Mouse (Mus musculus) midbrain, embryonic 11.5 days (tissue): ENCODE results near the gene Tspan5. TPM values are rescaled to one million over a fixed set of nuclear protein-coding genes. Genes with fewer than 3 reads are reported as not detected.

ENCODE experiments used
- ATAC-seq: fragments of 200-750 bp; cut with Nextera tagmentation; 2 replicates; pipeline ENCODE4 v1.8.0; 2017; ENCODE audit warnings: moderate TSS enrichment, moderate library complexity; ENCODE audit not compliant: low FRiP score
- DNase-seq: peaks from one replicate; pipeline ENCODE4 v3.0.0; 2015; ENCODE audit warnings: low spot score; ENCODE audit errors: missing footprints
- H3K27ac ChIP-seq: fragments of 300-500 bp; sonication (generic); 2 replicates; pipeline ENCODE4 v1.5.1; 2014; ENCODE audit warnings: low read depth, low read length
- H3K27me3 ChIP-seq: fragments of 300-500 bp; sonication (generic); 2 replicates; pipeline ENCODE4 v1.6.1; 2014; ENCODE audit warnings: mild to moderate bottlenecking, low read length, moderate library complexity, mixed read lengths; ENCODE audit not compliant: control insufficient read depth, insufficient read depth
- H3K36me3 ChIP-seq: fragments of 300-500 bp; sonication (generic); 2 replicates; pipeline ENCODE4 v1.6.1; 2014; ENCODE audit warnings: mild to moderate bottlenecking, low read length, moderate library complexity, mixed read lengths; ENCODE audit not compliant: control insufficient read depth, insufficient read depth
- H3K4me1 ChIP-seq: fragments of 300-500 bp; sonication (generic); 2 replicates; pipeline ENCODE4 v1.6.1; 2014; ENCODE audit warnings: low read length; ENCODE audit not compliant: control insufficient read depth, insufficient read depth
- H3K4me2 ChIP-seq: fragments of 300-500 bp; sonication (generic); 2 replicates; pipeline ENCODE4 v1.6.1; 2014; ENCODE audit warnings: mild to moderate bottlenecking, moderate library complexity
- H3K4me3 ChIP-seq: fragments of 300-500 bp; sonication (generic); 2 replicates; pipeline ENCODE4 v1.5.1; 2014; ENCODE audit warnings: low read depth, low read length
- H3K9ac ChIP-seq: fragments of 300-500 bp; sonication (generic); 2 replicates; pipeline ENCODE4 v1.6.1; 2014; ENCODE audit warnings: low read length
- H3K9me3 ChIP-seq: fragments of 300-500 bp; sonication (generic); 2 replicates; pipeline ENCODE4 v1.6.1; 2016; ENCODE audit warnings: low read length; ENCODE audit not compliant: control insufficient read depth
- WGBS: fragments of 180-500 bp; shearing (Covaris S2); extraction: QIAGEN DNeasy Blood & Tissue Kit; methylation state at CpG from one replicate; pipeline ENCODE4 v1.1.7; 2014; 5-methylcytosine and 5-hydroxymethylcytosine counted together
- polyA plus RNA-seq: library from polyadenylated mRNA; unstranded; fragments of >200 nt; fragmentation: Nextera tagmentation; extraction: Ambion mirVana; gene quantifications from 2 replicates; pipeline ENCODE4 v1.2.1, GENCODE M21; 2014

The Tspan5 gene
- polyA plus RNA-seq, 1 experiment from 2014 or later = 46.6 TPM

- no peak overlapping the region for H3K4me3 ChIP-seq
- DNase-seq = no peak
- no peak overlapping the region for H3K9ac ChIP-seq
- H3K4me2 ChIP-seq = no peak overlapping the region
- WGBS = 88% methylated on average over 10 of the region's 10 CpGs
- H3K4me1 ChIP-seq = no peaks in the 10 kb centered on the region
- no peak for ATAC-seq
- H3K9me3 ChIP-seq = no peaks in the 10 kb centered on the region
- H3K36me3 ChIP-seq = no peaks in the 10 kb centered on the region
- no peak overlapping the region for H3K27ac ChIP-seq
- H3K27me3 ChIP-seq = no peaks in the 10 kb centered on the region
Measured at GRCm38 (mm10) chr3:138876418-138876817, 134.4 kb downstream of the Tspan5 start.

- no peak for DNase-seq
- Histone ChIP-seq H3K27ac (no peak overlapping the region), H3K9me3 (no peaks in the 10 kb centered on the region), H3K36me3 (no peaks in the 10 kb centered on the region), H3K27me3 (no peaks in the 10 kb centered on the region), H3K4me3 (no peak overlapping the region), H3K4me2 (no peak overlapping the region), H3K4me1 (peaks cover 2% of the 10 kb centered on the region; the same call in 1 of the 2 replicates), H3K9ac (no peak overlapping the region)
- no peak for ATAC-seq
- WGBS = 94% methylated on average over 14 of the region's 14 CpGs
Measured at GRCm38 (mm10) chr3:138876931-138877361, 135.0 kb downstream of the Tspan5 start.

- Histone ChIP-seq H3K27ac (no peak overlapping the region), H3K4me2 (no peak overlapping the region), H3K36me3 (no peaks in the 10 kb centered on the region), H3K4me3 (no peak overlapping the region), H3K9me3 (no peaks in the 10 kb centered on the region), H3K9ac (no peak overlapping the region), H3K27me3 (no peaks in the 10 kb centered on the region), H3K4me1 (peaks cover 2% of the 10 kb centered on the region; the same call in 1 of the 2 replicates)
- WGBS = 78% methylated on average over 4 of the region's 4 CpGs
- DNase-seq (no peak), ATAC-seq (no peak)
Measured at GRCm38 (mm10) chr3:138877741-138878140, 135.7 kb downstream of the Tspan5 start.

- no peak overlapping the region for H3K27ac ChIP-seq
- no peaks in the 10 kb centered on the region for H3K27me3 ChIP-seq
- no peak overlapping the region for H3K9ac ChIP-seq
- H3K4me2 ChIP-seq = no peak overlapping the region
- peaks cover 2% of the 10 kb centered on the region; the same call in 1 of the 2 replicates for H3K4me1 ChIP-seq
- no peak overlapping the region for H3K4me3 ChIP-seq
- H3K36me3 ChIP-seq = no peaks in the 10 kb centered on the region
- 92% methylated on average over 11 of the region's 11 CpGs for WGBS
- ATAC-seq (peak; percentile 12; the same call in 1 of the 2 replicates), DNase-seq (no peak)
- no peaks in the 10 kb centered on the region for H3K9me3 ChIP-seq
Measured at GRCm38 (mm10) chr3:138880999-138881724, 139.2 kb downstream of the Tspan5 start.

GRCm38 (mm10) chr3:138881725-138882347, 139.8 kb downstream of the Tspan5 start:
- peaks cover 2% of the 10 kb centered on the region; the same call in 1 of the 2 replicates for H3K4me1 ChIP-seq
- 82% methylated on average over 6 of the region's 6 CpGs for WGBS
- H3K9ac ChIP-seq = no peak overlapping the region
- H3K27me3 ChIP-seq = no peaks in the 10 kb centered on the region
- DNase-seq (no peak), ATAC-seq (peak; percentile 52)
- no peaks in the 10 kb centered on the region for H3K36me3 ChIP-seq
- H3K27ac ChIP-seq = no peak overlapping the region
- H3K4me3 ChIP-seq = no peak overlapping the region
- no peak overlapping the region for H3K4me2 ChIP-seq
- H3K9me3 ChIP-seq = no peaks in the 10 kb centered on the region

GRCm38 (mm10) chr3:138886121-138886520, 144.1 kb downstream of the Tspan5 start:
- no peak overlapping the region for H3K9ac ChIP-seq
- H3K27me3 ChIP-seq = no peaks in the 10 kb centered on the region
- no peaks in the 10 kb centered on the region for H3K36me3 ChIP-seq
- H3K9me3 ChIP-seq = no peaks in the 10 kb centered on the region
- WGBS = 94% methylated on average over 5 of the region's 5 CpGs
- peaks cover 2% of the 10 kb centered on the region; the same call in 1 of the 2 replicates for H3K4me1 ChIP-seq
- no peak overlapping the region for H3K27ac ChIP-seq
- ATAC-seq = no peak
- DNase-seq = no peak
- H3K4me2 ChIP-seq = no peak overlapping the region
- H3K4me3 ChIP-seq = no peak overlapping the region

- Histone ChIP-seq H3K9me3 (no peaks in the 10 kb centered on the region), H3K9ac (no peak overlapping the region), H3K4me2 (no peak overlapping the region), H3K4me3 (no peak overlapping the region), H3K36me3 (no peaks in the 10 kb centered on the region), H3K27me3 (no peaks in the 10 kb centered on the region), H3K4me1 (peaks cover 3% of the 10 kb centered on the region), H3K27ac (no peak overlapping the region)
- WGBS = 76% methylated on average over 4 of the region's 4 CpGs
- DNase-seq (no peak), ATAC-seq (no peak)
Measured at GRCm38 (mm10) chr3:138889214-138889613, 147.2 kb downstream of the Tspan5 start.

GRCm38 (mm10) chr3:138889769-138890295, 147.8 kb downstream of the Tspan5 start:
- DNase-seq (no peak), ATAC-seq (no peak)
- H3K27me3 ChIP-seq = no peaks in the 10 kb centered on the region
- WGBS = 85% methylated on average over 10 of the region's 10 CpGs
- no peaks in the 10 kb centered on the region for H3K9me3 ChIP-seq
- no peak overlapping the region for H3K9ac ChIP-seq
- peaks cover 3% of the 10 kb centered on the region for H3K4me1 ChIP-seq
- no peak overlapping the region for H3K27ac ChIP-seq
- H3K4me2 ChIP-seq = no peak overlapping the region
- H3K4me3 ChIP-seq = no peak overlapping the region
- no peaks in the 10 kb centered on the region for H3K36me3 ChIP-seq

- H3K4me1 ChIP-seq = peaks cover 3% of the 10 kb centered on the region
- no peak for DNase-seq
- H3K9ac ChIP-seq = no peak overlapping the region
- 62% methylated on average over 5 of the region's 5 CpGs for WGBS
- H3K27ac ChIP-seq = no peak overlapping the region
- ATAC-seq = no peak; the same call in 1 of the 2 replicates
- peaks cover 2% of the 10 kb centered on the region; the same call in 1 of the 2 replicates for H3K36me3 ChIP-seq
- H3K27me3 ChIP-seq = no peaks in the 10 kb centered on the region
- no peaks in the 10 kb centered on the region for H3K9me3 ChIP-seq
- no peak overlapping the region for H3K4me2 ChIP-seq
- H3K4me3 ChIP-seq = no peak overlapping the region
Measured at GRCm38 (mm10) chr3:138893520-138893919, 151.5 kb downstream of the Tspan5 start.
